In the genomic region with DNA sequence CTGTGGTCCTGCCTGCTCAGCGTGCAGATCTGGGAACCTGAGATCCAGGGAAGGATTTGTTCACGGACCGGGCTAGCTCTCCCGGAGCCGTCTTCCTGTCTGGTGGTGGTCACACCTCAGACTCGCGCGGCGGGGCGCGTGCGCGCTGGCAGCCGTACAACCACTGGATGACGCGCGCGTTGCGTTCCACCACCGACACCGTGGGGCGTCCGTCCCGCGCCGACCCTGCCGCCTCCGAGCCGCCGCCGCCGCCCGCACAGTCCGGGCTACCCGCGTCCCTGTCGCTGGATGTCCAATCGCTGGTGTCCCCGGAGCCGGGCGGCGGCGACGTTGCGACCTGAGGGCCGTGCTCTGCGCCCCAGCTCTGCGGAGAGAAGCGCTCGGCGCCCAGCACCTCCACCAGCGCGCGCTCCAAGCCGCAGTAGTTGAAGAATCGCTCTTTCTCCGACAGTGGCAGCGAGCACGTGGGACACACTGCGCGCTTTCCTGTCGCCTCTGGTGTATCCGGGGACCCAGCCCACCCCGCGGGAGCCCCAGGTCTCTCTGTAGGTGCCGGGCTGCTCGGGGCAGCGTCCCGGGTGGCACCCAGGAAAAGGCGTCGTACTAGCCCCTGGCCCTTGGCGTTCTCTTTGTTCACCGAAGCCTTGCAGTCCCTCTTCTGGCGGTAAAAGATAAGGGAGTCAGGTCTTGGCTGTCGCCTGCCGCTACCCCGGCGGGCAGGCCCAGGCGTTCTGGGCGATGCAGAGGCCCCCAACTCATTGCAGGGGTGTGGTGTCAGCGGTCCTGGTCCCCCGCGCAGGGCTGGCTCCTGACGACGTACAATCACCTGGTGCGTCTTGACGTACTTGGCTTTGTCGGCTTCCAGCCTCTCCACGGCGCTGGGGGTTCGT, we compare ENCODE assay signal across 9 mouse cellular contexts. TPM values are rescaled to one million over a fixed set of nuclear protein-coding genes. Genes with fewer than 3 reads are reported as not detected.
DNase-seq lines count a peak whose midpoint lies in the region; ATAC-seq lines count a peak whose summit lies in the region.
"Had no signal": no experiment of that assay in that cellular context is flagged by ENCODE, and none has a peak within 500 bp of the region (broad histone marks: within the 10 kb centered on the region; RNA-seq: fewer than 3 reads in every experiment).

No protein-coding gene starts in this region.

- WGBS in forebrain, embryonic 15.5 days, result under 1% methylated on average over 90 of the region's 91 CpGs
- under 1% methylated on average over 91 of the region's 91 CpGs for WGBS in liver, embryonic 15.5 days (ENCODE audit: insufficient replicate concordance)

- peaks cover 34% of the 10 kb centered on the region for H3K4me1 ChIP-seq in forebrain, embryonic 15.5 days
- H3K4me1 ChIP-seq in liver, embryonic 15.5 days (replicated peaks), result peaks cover 48% of the 10 kb centered on the region

- peak overlapping the region; percentile 73 for H3K4me2 ChIP-seq in forebrain, embryonic 15.5 days (replicated peaks)
- H3K4me2 ChIP-seq in liver, embryonic 15.5 days, result peak overlapping the region; percentile 67

- H3K27me3 ChIP-seq in forebrain, embryonic 15.5 days, result peaks cover 81% of the 10 kb centered on the region
- peaks cover 100% of the 10 kb centered on the region for H3K27me3 ChIP-seq in liver, embryonic 15.5 days

- no peak for ATAC-seq in cerebellum, adult (ENCODE audit: insufficient number of reproducible peaks, low FRiP score, low TSS enrichment)
- ATAC-seq in forebrain, embryonic 15.5 days (replicated peaks), result peak; percentile 47
- peak; percentile 32 for ATAC-seq in inflammation-experienced regulatory T-cells, adult 6 months
- ATAC-seq in liver, embryonic 15.5 days (ENCODE audit: insufficient read depth), result 0 out of 2 replicates have a peak, but pooled peaks have one; percentile 17

- peak overlapping the region; percentile 54 for H3K4me3 ChIP-seq in forebrain, embryonic 15.5 days
- peak overlapping the region; percentile 43 for H3K4me3 ChIP-seq in liver, embryonic 15.5 days (replicated peaks)

- H3K9me3 ChIP-seq in forebrain, embryonic 15.5 days, result no peaks in the 10 kb centered on the region
- H3K9me3 ChIP-seq in liver, embryonic 15.5 days (replicated peaks), result no peaks in the 10 kb centered on the region

- H3K36me3 ChIP-seq in forebrain, embryonic 15.5 days, result no peaks in the 10 kb centered on the region
- no peaks in the 10 kb centered on the region for H3K36me3 ChIP-seq in liver, embryonic 15.5 days (replicated peaks)

- DNase-seq in cerebellum, postnatal 14 days, result peak; percentile 53 to 59
- peak; percentile 60 for DNase-seq in R1 (ENCODE audit: low read depth, low spot score)
- DNase-seq in retina, postnatal 1 day, result peak; percentile 74
- no peak for DNase-seq in c-Kit-positive CD71-positive TER-119-positive erythroid progenitor cells, embryonic 14.5 days (ENCODE audit: low spot score)

- peak overlapping the region; percentile 52 for H3K9ac ChIP-seq in forebrain, embryonic 15.5 days (replicated peaks)
- no peak overlapping the region for H3K9ac ChIP-seq in liver, embryonic 15.5 days

- peak overlapping the region; percentile 62 for H3K27ac ChIP-seq in forebrain, embryonic 15.5 days (replicated peaks)
- no peak overlapping the region for H3K27ac ChIP-seq in liver, embryonic 15.5 days (replicated peaks)

RNA-seq across cellular contexts. Expression of gene Grrp1, which starts 2.4 kb away (rescaled TPM):
- 9.9 and 12.1 TPM in 2 replicates for polyA plus RNA-seq in forebrain, embryonic 15.5 days (2015; fragmentation: Nextera tagmentation; extraction: Ambion mirVana)
- polyA plus RNA-seq in inflammation-experienced regulatory T-cells, adult 6 months (2017; shearing (Covaris generic)), result not detected
- 0.46 and 1.0 TPM in 2 replicates for polyA plus RNA-seq in liver, embryonic 15.5 days (2015; fragmentation: Nextera tagmentation; extraction: Ambion mirVana)

RNA-seq across cellular contexts. Expression of gene Gm30191, which starts 4.8 kb away (rescaled TPM):
- not detected in 2 replicates for polyA plus RNA-seq in forebrain, embryonic 15.5 days (2015; fragmentation: Nextera tagmentation; extraction: Ambion mirVana)
- polyA plus RNA-seq in inflammation-experienced regulatory T-cells, adult 6 months (2017; shearing (Covaris generic)), result not detected
- not detected in 2 replicates for polyA plus RNA-seq in liver, embryonic 15.5 days (2015; fragmentation: Nextera tagmentation; extraction: Ambion mirVana)
- polyA plus RNA-seq: gonadal fat pad, adult 2 months had no signal

RNA-seq across cellular contexts. Expression of gene Zfp593, which starts 6.1 kb away (rescaled TPM):
- 17.0 and 17.8 TPM in 2 replicates for polyA plus RNA-seq in forebrain, embryonic 15.5 days (2015; fragmentation: Nextera tagmentation; extraction: Ambion mirVana)
- polyA plus RNA-seq in inflammation-experienced regulatory T-cells, adult 6 months (2017; shearing (Covaris generic)), result 1 to 10 TPM; 4.7 to 6.4 (median 4.9) TPM
- 5.4 and 5.8 TPM in 2 replicates for polyA plus RNA-seq in liver, embryonic 15.5 days (2015; fragmentation: Nextera tagmentation; extraction: Ambion mirVana)

RNA-seq across cellular contexts. Expression of gene E130218I03Rik, which starts 8.0 kb away (rescaled TPM):
- polyA plus RNA-seq in forebrain, embryonic 15.5 days (2015; fragmentation: Nextera tagmentation; extraction: Ambion mirVana), result 0.49 TPM in 1 of 2 replicates, not detected in the other
- 1 to 10 TPM in 1 of 3 experiments, not detected in 2; 2.3 TPM for polyA plus RNA-seq in inflammation-experienced regulatory T-cells, adult 6 months (2017; shearing (Covaris generic))
- polyA plus RNA-seq in liver, embryonic 15.5 days (2015; fragmentation: Nextera tagmentation; extraction: Ambion mirVana), result 0.16 TPM in 1 of 2 replicates, not detected in the other

RNA-seq across cellular contexts. Expression of gene Cnksr1, which starts 13.3 kb away (rescaled TPM):
- 0.08 and 0.11 TPM in 2 replicates for polyA plus RNA-seq in forebrain, embryonic 15.5 days (2015; fragmentation: Nextera tagmentation; extraction: Ambion mirVana)
- not detected for polyA plus RNA-seq in inflammation-experienced regulatory T-cells, adult 6 months (2017; shearing (Covaris generic))
- polyA plus RNA-seq in liver, embryonic 15.5 days (2015; fragmentation: Nextera tagmentation; extraction: Ambion mirVana), result 0.10 TPM in 2 replicates
